Mouse (Mus musculus) adrenal gland, adult 8-10 months (tissue): ENCODE results near the gene M1ap. TPM values are rescaled to one million over a fixed set of nuclear protein-coding genes. Genes with fewer than 3 reads are reported as not detected.

Experiments
- DNase-seq: peaks from one replicate; pipeline ENCODE4 v3.0.0; 2022
- total RNA-seq, 4 experiments: library from RNA; stranded (reverse); gene quantifications; 2 replicates each; pipeline ENCODE4 v1.2.4; 2022

The M1ap gene
- total RNA-seq, 4 experiments from 2014 or later = not detected

DNA sequence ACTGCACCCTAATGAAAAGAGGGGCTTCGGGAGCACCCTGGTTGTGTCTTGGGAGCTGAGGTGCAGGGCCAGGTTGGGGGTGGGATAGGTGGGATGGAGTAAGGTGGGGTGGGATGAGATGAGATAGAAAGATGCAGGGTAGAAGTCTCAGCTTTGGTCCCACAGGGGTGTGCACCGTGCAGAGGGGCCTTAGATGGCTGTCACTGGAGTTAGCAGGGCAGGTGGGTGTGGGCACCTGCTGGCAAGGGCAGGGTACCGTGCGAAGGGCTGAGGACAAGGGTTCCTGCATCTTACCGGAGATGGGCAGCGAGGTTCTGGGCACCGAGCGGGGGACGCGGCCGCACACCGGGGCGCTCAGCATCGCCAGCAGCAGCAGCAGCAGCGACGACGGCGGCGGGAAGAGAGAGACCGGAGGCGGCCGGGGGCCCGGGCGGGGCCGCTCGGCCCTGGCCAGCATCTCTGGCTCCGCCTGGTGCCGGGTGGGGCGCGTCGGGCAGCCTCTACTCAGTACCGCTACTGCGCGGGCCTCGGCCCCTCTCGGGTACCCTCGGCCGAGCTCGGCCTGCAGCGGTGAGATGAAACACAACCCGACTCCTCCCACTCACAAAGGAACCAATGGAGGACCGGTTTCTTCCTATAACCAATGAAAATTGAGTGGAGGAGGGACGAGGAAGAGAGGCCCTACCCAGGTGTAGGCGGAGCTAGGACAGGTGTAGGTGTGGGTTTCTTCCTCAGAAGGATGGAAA, 7.4 kb upstream of the M1ap start, which contains the start of gene Sema4f:
TSS of gene Sema4f (minus strand) at position 603 of the 746 bp plus-strand sequence.
- peak; percentile 19 for DNase-seq

DNA sequence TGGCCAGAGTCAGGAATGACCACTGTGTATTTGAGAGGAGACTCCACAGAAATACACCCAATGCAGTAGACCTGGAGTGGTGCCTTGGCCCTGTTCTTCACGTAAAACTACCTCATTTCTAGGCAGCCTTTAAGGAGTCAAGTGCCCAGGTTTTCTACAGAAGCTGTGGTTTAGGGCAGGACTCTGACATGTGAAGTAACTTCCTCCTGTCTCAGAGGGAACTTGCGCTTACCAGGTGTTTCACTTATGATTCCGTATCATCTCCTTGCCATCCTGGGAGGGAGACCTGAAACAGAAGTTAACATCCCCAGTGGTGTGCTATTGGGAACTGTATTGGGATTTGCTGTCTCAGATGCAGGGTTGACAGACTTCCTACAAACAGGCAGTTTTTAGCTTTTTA, 5.9 kb upstream of the M1ap start:
- DNase-seq = no peak

DNA sequence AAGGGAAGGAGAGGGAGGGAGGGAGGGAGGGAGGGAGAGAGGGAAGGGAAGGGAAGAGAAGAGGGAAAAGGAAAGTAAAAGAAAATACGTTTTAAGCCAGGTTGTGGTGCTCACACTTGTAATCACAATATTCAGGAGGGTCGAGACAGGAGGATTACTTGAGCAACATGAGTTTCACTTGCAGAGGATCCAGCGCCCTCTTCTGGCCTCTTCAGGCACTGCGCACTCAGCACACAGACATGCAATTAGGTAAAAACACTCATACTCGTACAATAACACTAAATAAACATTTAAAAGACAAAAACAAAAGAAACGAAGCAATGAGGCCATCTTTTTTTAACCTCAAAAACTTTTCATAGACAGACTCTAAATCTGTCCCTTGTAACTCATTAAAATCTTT, 952 bp upstream of the M1ap start:
- no peak for DNase-seq

DNA sequence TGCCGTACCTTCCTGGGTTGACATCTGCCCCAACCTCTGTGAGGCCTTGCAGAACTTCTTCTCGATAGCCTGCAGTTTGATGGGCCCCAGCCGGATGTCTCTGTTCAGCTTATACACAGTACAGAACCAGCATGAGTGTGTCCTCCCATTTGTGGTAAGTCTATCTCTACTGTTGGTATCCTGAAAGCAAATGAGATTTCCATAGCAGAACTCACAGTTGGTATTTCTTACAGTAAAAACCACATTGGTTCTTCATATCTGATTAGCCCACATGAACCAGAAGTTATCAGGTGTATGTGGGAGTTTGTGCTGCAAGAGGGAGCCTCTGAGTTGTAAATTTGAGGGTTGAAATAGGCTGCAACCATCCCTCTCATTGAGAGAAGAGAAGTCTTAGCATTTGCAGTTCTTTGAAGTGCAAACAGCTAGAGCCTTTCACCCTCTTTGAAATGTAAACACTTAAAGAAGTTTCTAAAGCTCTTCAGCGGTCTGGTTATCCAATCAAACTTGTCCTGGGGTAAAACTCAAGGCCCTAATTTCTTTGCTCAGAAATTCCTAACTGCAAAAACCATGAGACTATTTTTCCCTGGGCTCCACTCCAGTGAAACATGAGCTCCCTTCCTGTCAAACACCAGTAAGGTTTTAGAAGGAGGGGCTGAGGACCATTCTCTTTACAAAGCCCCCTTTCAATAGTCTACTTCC, 10.0 kb downstream of the M1ap start:
- DNase-seq = no peak

DNA sequence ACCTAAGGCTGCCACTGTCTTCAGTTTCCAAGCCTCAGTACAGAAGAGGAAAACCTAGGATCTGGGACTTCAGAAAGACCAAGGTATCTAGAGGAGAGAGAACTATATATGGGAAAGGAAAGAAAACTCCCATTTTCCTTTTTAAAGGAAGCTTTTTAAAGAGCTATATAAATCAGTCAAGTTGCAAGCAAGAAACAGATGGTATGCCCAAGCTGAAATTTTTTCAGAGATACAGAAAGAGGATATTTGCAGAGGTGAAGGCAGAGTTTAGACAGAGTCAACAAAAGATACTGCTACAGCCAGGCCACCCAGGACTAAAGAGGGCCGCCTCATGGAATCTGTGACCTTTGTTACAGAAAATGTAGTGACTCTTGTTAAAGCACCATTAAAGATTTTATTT, 15.0 kb downstream of the M1ap start:
- DNase-seq = no peak

- no peak for DNase-seq
Observed at GRCm38 (mm10) chr6:82969249-82970084, 22.8 kb downstream of the M1ap start.

DNA sequence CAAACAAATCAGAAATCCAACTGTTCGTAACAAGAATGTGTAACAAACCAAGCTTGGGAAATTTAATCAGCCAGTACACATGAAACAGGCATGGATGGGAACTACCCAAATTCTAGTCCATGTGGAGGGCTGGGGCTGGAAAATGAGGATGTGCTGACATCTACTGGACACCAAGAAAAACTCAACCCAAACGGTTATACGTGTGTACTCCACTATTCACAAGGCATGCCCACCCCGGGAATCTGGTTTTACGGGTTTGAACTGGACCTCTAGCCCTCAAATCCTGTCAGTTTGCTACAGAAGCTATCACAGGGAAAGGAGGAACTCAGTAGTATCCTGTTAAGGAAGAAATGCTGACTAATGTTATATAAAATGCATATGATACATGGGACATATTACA, 24.3 kb downstream of the M1ap start:
- peak; percentile 24 for DNase-seq

DNA sequence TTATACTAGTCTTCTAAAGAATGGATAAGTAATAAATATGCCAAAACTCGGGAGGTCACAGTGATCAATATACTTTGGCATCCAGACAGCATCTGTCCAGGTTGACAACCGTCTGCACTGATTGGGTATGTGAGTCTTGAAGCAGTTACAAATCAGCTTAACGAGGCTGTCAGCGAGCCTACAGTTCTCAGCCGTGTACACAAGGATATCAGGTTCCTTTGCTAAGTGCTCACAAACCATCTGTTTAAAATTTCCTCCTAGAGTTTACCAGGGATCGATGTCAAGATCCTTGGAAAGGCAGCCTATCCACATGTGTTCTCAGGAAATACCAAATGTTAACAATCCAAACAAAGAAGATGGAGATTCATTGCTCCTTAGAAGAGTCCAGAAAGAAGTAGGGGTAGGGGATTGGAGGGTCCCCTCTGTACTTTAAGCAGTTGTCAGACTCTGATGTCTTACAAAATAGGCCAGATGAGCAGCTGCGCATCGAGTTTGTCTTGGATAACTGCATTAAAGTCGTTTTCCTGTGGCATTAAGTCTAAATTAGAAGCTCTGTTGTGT, 40.8 kb downstream of the M1ap start:
- DNase-seq = no peak

DNA sequence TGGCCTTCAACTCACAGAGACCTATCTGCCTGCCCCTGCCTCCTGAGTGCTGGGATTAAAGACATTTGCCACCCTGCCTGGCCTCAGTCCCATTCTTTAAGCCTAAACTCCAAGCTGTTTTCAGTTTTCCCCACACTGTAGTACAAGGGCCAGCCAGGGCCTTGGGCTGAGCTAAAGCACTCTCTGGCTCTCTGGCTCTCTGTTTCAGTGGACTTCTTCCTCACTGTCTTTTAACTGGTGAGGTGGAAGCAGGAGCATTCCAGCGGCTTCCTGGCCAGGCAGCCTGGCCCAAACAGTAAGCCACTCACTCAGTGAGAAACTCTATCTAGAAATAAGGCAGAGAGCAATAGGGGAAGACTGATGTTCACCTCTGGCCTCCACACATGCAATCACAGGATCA, 47.0 kb downstream of the M1ap start:
- DNase-seq = no peak

DNA sequence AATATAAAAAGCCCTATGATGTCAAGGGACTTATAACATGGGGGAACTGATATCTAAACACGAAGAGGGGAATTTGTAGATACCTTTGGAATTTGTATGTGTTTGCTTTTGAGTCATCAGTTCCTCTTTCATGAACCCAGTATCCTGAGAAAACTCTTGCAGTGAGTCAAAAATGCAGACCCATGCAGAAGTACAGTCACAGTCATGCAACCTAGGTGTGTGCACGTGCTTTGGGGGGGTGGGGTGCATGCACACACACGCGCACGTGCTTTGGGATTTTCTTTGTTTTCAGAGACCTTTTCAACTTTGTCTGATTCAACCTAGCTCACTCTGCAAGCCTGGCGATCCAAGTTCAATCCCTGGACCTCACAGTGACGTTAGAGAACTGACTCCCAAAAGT, 47.7 kb downstream of the M1ap start:
- no peak for DNase-seq

DNA sequence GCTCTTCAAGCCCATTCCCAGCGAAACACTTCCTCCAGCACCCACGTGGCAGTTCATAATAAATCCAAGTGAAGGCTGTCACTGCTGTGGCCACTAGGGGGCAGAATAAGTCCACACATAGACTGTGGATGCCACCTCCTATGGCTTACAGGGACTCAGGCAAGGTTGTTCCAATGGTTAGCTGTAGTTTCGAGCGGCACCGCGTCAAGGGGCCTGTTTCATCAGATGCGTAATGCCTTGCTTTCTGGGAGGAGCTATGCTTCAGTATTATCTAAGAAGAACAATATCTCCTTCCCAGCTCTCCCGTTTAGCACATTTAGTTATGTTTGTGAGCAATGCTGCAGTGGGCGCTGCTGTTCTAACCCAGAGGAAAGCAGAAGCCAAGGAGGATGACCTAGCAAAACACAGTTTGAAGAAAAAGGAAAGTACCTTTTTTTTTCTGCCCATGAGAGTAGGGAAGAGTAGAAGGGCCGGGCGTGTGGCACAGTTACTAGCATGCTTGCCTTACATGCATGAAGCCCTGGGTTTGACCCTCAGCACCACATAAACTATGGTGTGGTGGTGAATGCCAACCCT, 50.1 kb downstream of the M1ap start:
- DNase-seq = peak; percentile 92

DNA sequence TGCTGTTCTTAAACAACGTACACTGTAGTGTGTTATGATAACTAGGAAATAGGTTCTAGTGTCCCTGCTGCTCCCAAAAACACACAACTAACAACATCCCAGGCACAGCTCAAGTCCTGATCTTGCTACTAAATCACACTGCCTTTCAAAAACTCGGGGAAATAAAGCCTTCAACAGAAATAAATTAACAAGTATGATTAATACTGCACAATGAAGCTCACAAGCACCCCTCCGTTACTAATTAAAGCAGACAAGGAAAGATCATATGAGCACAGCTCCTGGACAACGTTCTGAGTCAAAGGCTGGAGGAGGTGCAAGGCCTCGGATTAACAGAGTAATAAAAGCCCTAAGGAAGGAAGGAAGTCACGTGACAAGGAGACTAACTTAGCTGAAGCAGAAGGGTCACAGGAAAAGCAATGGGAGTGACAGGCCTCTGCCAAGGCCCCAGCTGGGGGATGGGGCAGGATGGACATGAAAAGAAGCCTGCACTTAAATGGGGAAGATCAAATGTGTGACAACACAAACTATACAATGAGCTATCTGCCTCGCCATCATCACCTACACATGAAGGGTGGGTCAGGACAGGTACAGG, 50.9 kb downstream of the M1ap start:
- peak; percentile 23 for DNase-seq

DNA sequence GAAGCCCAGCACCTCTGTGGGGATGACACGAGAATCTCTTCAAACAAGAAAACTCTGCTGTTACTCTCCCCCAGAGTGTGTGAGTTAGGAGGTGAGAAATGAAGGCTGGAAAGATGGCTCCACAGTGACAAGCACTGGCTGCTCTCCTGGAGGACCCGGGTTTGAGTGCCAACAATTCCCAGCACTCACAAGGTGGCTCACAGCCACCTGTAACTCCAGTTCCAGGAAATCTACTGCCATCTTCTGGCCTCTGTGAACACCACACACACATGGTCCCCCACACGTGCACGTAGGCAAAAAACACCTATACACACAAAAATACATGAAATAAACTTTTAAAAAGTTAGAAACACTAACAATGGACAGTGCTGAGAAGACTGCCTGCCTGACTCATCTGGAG, 51.6 kb downstream of the M1ap start:
- no peak for DNase-seq

GRCm38 (mm10) chr6:82999986-83000385, 53.3 kb downstream of the M1ap start:
- no peak for DNase-seq

DNA sequence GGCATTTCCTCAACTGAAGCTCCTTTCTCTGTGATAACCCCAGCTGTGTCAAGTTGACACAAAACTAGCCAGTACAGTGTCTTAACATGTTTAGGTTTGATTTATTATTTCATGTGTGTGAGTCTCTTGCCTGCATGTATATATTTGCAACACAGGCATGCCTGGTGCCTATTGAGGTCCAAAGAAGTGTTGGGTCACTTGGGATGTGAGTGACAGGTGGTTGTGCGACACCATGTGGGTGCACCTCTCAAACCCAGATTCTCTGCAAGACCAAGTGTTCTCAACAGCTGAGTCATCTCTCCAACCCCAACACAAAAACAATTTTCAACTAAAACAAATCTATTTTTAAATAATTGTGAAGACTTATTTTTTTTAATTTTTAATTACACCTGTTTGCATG, 56.4 kb downstream of the M1ap start:
- no peak for DNase-seq

DNA sequence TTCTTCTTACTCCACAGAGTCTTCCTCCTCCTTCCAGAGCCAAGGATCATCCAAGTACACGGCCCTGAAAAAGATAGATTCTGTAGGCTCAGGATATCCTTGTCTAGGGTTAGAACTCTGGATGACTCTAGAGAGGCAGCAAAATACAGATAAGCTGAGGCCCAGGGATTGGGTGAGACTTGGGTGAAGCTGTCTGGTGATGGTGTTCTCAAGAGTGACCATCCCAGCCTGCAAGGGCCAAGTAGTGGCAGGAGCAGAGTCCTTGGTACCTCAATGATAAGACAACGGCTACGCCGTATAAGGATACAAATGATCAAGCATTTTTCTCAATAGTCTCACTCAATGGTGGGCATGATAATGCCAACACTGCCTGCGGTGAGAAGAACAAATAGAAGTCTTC, 57.1 kb downstream of the M1ap start:
- DNase-seq = no peak

- no peak for DNase-seq
Observed at GRCm38 (mm10) chr6:83004309-83004708, 57.6 kb downstream of the M1ap start.

DNA sequence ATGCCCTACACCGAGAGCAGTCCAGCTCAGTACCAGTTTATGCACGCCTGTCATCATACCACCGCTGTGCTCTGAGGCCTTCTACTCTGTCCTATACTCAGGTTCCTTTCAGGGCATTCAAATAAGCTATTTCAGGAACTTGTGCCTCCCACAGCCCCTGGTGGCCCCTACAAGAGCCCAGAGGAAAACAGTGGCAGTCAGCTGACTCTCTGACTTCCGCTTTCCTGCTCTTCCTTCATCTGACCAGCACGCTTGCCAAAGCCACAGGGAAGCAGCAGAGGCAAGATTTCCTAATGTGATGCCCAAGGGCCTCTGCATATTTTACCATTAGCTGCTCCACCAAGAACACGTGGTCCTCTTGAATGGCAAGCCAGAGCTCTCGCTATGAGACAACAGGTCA, 58.2 kb downstream of the M1ap start:
- no peak for DNase-seq

DNA sequence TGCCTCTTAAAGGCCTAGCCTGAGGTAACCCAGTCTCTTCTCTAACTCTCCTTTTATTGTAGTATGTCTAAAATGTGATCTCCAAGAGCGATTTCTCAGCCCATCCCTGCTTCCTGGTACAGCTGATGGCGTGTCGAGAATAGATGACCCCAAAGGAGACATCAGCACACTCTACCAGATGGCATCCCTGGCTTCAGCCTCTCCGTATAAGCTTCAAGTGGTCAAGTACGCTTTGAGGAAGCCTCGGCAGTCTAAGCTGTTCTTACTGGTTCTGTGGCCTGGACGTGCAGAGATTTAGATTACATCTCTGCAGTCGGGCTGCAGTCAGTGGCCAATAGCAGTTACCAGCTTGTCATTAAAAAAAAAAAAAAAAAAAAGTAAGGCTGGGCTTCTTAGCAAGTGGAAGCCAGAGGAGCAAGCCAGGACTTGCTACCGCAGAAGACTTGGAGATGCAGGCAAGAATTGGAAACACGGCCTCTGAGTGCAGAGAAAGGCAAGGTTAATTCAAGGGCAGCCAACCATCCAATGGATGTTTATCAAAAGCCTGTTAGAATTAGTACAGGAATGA, 58.8 kb downstream of the M1ap start:
- DNase-seq = no peak

- no peak for DNase-seq
Observed at GRCm38 (mm10) chr6:83006114-83006513, 59.4 kb downstream of the M1ap start.

DNA sequence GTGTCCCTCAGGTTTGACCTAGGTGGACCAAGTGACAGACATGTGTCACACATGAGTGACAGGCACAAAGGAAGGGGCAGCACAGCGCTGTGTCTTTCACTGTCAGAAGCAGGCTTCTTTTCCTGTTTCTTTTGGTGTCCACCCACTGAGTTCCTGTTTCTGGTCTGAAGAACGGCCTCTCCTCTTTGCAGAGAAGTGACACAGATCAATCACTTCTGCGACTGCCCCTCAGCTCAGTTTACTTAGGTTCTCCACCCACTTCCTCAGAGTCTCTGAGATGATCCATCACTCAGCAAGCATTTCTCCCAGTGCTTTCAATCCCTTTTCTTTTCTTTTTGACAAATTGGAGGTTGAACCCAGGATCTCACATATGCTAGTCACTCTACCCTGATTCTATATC, 62.0 kb downstream of the M1ap start:
- no peak for DNase-seq

GRCm38 (mm10) chr6:83010010-83010409, 63.3 kb downstream of the M1ap start:
- no peak for DNase-seq
